Mouse (Mus musculus): ENCODE measurements around the gene Kdelr1. TPM values are rescaled to one million over a fixed set of nuclear protein-coding genes. Genes with fewer than 3 reads are reported as not detected.

The Kdelr1 gene
- polyA plus RNA-seq, 1 experiment: 82.4 TPM

DNA sequence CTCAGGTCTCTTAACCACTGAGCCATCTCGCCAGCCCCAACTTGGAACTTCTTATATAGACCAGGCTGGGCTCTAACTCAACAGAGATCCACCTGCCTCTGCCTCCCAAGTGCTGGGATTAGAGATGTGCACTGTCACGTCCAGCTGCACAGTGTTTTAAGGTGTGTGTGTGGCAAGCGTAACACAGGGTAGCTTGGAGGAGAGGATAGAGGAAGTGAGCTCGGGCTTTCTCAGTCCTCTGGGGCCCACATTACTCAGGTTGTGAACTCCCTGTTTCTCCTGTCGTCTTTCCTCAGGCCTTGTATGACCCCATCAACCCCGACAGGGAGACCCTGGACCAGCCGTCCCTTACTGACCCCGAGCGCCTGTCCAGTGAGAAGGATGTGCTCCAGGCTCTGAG is 34.0 kb downstream of the Kdelr1 start:
- no peak overlapping the region for H3K27ac ChIP-seq (ENCODE audit: control insufficient read depth, insufficient read depth, low read depth, low read length)
- no peaks in the 10 kb centered on the region; the same call in 1 of the 2 replicates for H3K36me3 ChIP-seq (ENCODE audit: control insufficient read depth, insufficient read depth, low read length)
- H3K4me3 ChIP-seq (ENCODE audit: control insufficient read depth, low read depth, low read length): no peak overlapping the region
- H3K27me3 ChIP-seq (ENCODE audit: control insufficient read depth, insufficient read depth, low read length): no peaks in the 10 kb centered on the region
- no peak for TF ChIP-seq POLR2A (IDR thresholded peaks at IDR 0.05; ENCODE audit: control insufficient read depth, low read depth, low read length)
- no peak for TF ChIP-seq CTCF (IDR thresholded peaks at IDR 0.05; ENCODE audit: control insufficient read depth, insufficient read depth, insufficient replicate concordance, low read depth, low read length)
- no peaks in the 10 kb centered on the region for H3K4me1 ChIP-seq (ENCODE audit: control insufficient read depth, insufficient read depth, low read length)

DNA sequence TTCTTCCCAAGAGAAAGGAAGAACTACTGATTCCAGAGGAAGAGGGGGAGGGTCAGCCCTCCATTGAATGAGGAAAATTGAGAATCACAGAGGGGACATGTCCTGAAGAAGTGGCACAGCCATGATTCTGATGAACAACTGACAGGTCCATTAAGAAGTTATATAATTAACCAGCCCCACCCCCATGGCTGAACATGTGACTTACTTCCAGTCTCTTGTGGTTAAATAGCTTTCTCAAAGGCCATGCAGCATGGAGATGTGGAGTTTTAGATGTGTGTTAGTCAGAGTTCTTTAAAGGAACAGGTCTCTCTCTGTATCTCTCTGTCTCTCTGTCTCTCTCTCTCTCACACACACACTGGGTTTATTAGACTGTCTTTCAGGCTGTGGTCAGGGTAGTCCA is 35.8 kb downstream of the Kdelr1 start:
- no peaks in the 10 kb centered on the region for H3K27me3 ChIP-seq (ENCODE audit: control insufficient read depth, insufficient read depth, low read length)
- no peaks in the 10 kb centered on the region; the same call in 1 of the 2 replicates for H3K36me3 ChIP-seq (ENCODE audit: control insufficient read depth, insufficient read depth, low read length)
- no peak overlapping the region for H3K27ac ChIP-seq (ENCODE audit: control insufficient read depth, insufficient read depth, low read depth, low read length)
- H3K4me1 ChIP-seq (ENCODE audit: control insufficient read depth, insufficient read depth, low read length): no peaks in the 10 kb centered on the region
- no peak overlapping the region for H3K4me3 ChIP-seq (ENCODE audit: control insufficient read depth, low read depth, low read length)
- TF ChIP-seq CTCF (IDR thresholded peaks at IDR 0.05; ENCODE audit: control insufficient read depth, insufficient read depth, insufficient replicate concordance, low read depth, low read length): no peak
- no peak for TF ChIP-seq POLR2A (IDR thresholded peaks at IDR 0.05; ENCODE audit: control insufficient read depth, low read depth, low read length)

GRCm38 (mm10) chr7:45909145-45909544 is 36.6 kb downstream of the Kdelr1 start:
- TF ChIP-seq POLR2A (IDR thresholded peaks at IDR 0.05; ENCODE audit: control insufficient read depth, low read depth, low read length) (no peak), CTCF (IDR thresholded peaks at IDR 0.05; ENCODE audit: control insufficient read depth, insufficient read depth, insufficient replicate concordance, low read depth, low read length) (no peak)
- no peak overlapping the region for H3K4me3 ChIP-seq (ENCODE audit: control insufficient read depth, low read depth, low read length)
- no peaks in the 10 kb centered on the region for H3K27me3 ChIP-seq (ENCODE audit: control insufficient read depth, insufficient read depth, low read length)
- no peak overlapping the region for H3K27ac ChIP-seq (ENCODE audit: control insufficient read depth, insufficient read depth, low read depth, low read length)
- no peaks in the 10 kb centered on the region for H3K4me1 ChIP-seq (ENCODE audit: control insufficient read depth, insufficient read depth, low read length)
- no peaks in the 10 kb centered on the region; the same call in 1 of the 2 replicates for H3K36me3 ChIP-seq (ENCODE audit: control insufficient read depth, insufficient read depth, low read length)

GRCm38 (mm10) chr7:45914067-45914466 is 41.5 kb downstream of the Kdelr1 start:
- H3K36me3 ChIP-seq (ENCODE audit: control insufficient read depth, insufficient read depth, low read length): no peaks in the 10 kb centered on the region
- H3K4me3 ChIP-seq (ENCODE audit: control insufficient read depth, low read depth, low read length): no peak overlapping the region
- TF ChIP-seq POLR2A (IDR thresholded peaks at IDR 0.05; ENCODE audit: control insufficient read depth, low read depth, low read length) (no peak), CTCF (IDR thresholded peaks at IDR 0.05; ENCODE audit: control insufficient read depth, insufficient read depth, insufficient replicate concordance, low read depth, low read length) (no peak)
- peaks cover 10% of the 10 kb centered on the region for H3K4me1 ChIP-seq (ENCODE audit: control insufficient read depth, insufficient read depth, low read length)
- no peaks in the 10 kb centered on the region for H3K27me3 ChIP-seq (ENCODE audit: control insufficient read depth, insufficient read depth, low read length)
- no peak overlapping the region for H3K27ac ChIP-seq (ENCODE audit: control insufficient read depth, insufficient read depth, low read depth, low read length)

DNA sequence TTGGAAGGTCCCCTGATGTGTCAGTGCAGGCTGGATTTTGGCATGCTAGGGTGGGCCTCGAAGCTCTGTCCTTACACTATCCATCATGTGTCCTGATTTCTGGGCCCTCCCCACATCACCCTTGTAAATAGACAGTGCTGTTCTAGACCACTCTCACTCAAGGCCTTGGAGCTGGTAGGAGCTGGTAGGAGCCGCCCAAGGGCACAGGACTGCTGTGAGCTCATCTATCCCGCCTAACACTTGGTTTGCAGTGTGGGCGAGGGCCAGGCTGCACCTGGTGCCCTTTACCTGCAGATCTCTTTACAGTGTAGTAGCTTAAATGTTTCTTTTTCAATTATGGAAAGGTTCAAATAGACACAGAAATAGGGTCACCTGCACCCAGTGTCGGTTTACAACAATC is 42.4 kb downstream of the Kdelr1 start:
- no peak overlapping the region for H3K27ac ChIP-seq (ENCODE audit: control insufficient read depth, insufficient read depth, low read depth, low read length)
- no peak overlapping the region for H3K4me3 ChIP-seq (ENCODE audit: control insufficient read depth, low read depth, low read length)
- no peaks in the 10 kb centered on the region for H3K27me3 ChIP-seq (ENCODE audit: control insufficient read depth, insufficient read depth, low read length)
- TF ChIP-seq POLR2A (IDR thresholded peaks at IDR 0.05; ENCODE audit: control insufficient read depth, low read depth, low read length) (no peak), CTCF (IDR thresholded peaks at IDR 0.05; ENCODE audit: control insufficient read depth, insufficient read depth, insufficient replicate concordance, low read depth, low read length) (no peak)
- peaks cover 12% of the 10 kb centered on the region for H3K4me1 ChIP-seq (ENCODE audit: control insufficient read depth, insufficient read depth, low read length)
- no peaks in the 10 kb centered on the region for H3K36me3 ChIP-seq (ENCODE audit: control insufficient read depth, insufficient read depth, low read length)

DNA sequence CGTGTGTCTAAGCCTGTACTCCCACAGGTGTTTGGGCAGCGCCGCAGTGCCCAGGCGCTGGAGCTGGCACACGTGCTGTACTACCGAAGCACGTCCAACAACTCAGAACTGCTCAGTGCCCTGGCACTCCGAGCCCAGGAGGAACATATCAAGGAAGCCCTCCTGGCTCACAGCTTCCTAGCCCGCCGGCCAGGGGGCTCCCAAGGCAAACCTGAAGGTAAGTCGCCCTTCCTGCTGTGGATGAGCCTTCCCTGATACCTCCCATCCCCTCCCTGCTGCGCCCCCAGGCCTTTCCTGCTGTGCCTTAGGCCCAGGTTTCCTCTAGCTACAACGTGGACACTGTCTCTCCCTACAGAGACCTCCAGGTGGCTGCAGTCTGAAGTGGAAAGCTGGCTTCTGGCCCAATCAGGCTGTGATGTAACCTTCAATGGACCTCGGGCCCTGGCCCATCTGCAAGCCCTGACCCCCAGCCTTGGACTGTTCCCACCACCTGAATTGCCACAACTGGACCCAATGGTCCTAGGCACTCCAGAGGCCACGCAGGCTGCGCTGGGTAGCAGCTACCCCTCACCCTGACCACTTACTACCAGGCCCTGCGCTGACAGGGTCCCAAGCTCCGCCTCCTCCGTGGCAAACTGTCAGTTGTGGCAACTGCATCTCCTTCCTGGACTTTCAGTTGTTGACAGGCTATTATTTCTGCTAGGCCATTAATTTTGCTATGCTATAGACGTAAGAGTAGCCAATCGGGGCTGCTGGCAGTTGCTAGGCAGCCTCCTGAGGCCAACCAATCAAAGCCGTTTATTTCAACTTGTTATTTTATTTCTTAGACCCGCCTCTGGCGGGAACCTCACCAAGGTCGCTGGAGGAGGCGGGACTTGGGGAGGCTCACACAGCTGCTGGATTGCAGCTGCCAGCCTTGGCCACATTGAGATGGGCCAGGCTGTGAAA is 43.8 kb downstream of the Kdelr1 start:
- Histone ChIP-seq H3K27ac (ENCODE audit: control insufficient read depth, insufficient read depth, low read depth, low read length) (peak overlapping the region; percentile 74), H3K36me3 (ENCODE audit: control insufficient read depth, insufficient read depth, low read length) (no peaks in the 10 kb centered on the region), H3K4me1 (ENCODE audit: control insufficient read depth, insufficient read depth, low read length) (peaks cover 15% of the 10 kb centered on the region), H3K27me3 (ENCODE audit: control insufficient read depth, insufficient read depth, low read length) (no peaks in the 10 kb centered on the region), H3K4me3 (ENCODE audit: control insufficient read depth, low read depth, low read length) (peak overlapping the region; percentile 8)
- no peak for TF ChIP-seq POLR2A (IDR thresholded peaks at IDR 0.05; ENCODE audit: control insufficient read depth, low read depth, low read length)
- TF ChIP-seq CTCF (IDR thresholded peaks at IDR 0.05; ENCODE audit: control insufficient read depth, insufficient read depth, insufficient replicate concordance, low read depth, low read length): no peak

GRCm38 (mm10) chr7:45917004-45917704 is 44.6 kb downstream of the Kdelr1 start:
- Histone ChIP-seq H3K36me3 (ENCODE audit: control insufficient read depth, insufficient read depth, low read length) (no peaks in the 10 kb centered on the region), H3K27ac (ENCODE audit: control insufficient read depth, insufficient read depth, low read depth, low read length) (peak overlapping the region; percentile 22), H3K4me3 (ENCODE audit: control insufficient read depth, low read depth, low read length) (no peak overlapping the region), H3K4me1 (ENCODE audit: control insufficient read depth, insufficient read depth, low read length) (peaks cover 19% of the 10 kb centered on the region), H3K27me3 (ENCODE audit: control insufficient read depth, insufficient read depth, low read length) (no peaks in the 10 kb centered on the region)
- TF ChIP-seq CTCF (IDR thresholded peaks at IDR 0.05; ENCODE audit: control insufficient read depth, insufficient read depth, insufficient replicate concordance, low read depth, low read length) (no peak), POLR2A (IDR thresholded peaks at IDR 0.05; ENCODE audit: control insufficient read depth, low read depth, low read length) (no peak)

Measured in testis, adult 2 months (tissue).